Mouse (Mus musculus): Measurements from ENCODE around the gene Elmo3. TPM values are rescaled to one million over a fixed set of nuclear protein-coding genes. Genes with fewer than 3 reads are reported as not detected.

Elmo3 gene
- polyA plus RNA-seq, 1 experiment from 2014 or later, result 1.6 TPM

- Histone ChIP-seq H3K9me3 (no peaks in the 10 kb centered on the region), H3K9ac (no peak overlapping the region), H3K4me3 (no peak overlapping the region), H3K4me1 (replicated peaks) (peaks cover 17% of the 10 kb centered on the region), H3K36me3 (peaks cover 33% of the 10 kb centered on the region), H3K4me2 (no peak overlapping the region), H3K27ac (no peak overlapping the region), H3K27me3 (0 out of 2 replicates have a peak, but pooled peaks cover 3% of the 10 kb centered on the region)
- WGBS, result 62% methylated on average over 26 of the region's 26 CpGs
- ATAC-seq (ENCODE audit: low FRiP score), result no peak
These were observed 50.0 kb downstream of the Elmo3 start for GRCm38 (mm10) chr8:105355179-105356024.

- WGBS, result 88% methylated on average over 14 of the region's 14 CpGs
- no peak for ATAC-seq (ENCODE audit: low FRiP score)
- Histone ChIP-seq H3K9ac (no peak overlapping the region), H3K27ac (no peak overlapping the region), H3K36me3 (peaks cover 33% of the 10 kb centered on the region), H3K9me3 (no peaks in the 10 kb centered on the region), H3K4me2 (no peak overlapping the region), H3K4me1 (replicated peaks) (0 out of 2 replicates have a peak, but pooled peaks cover 13% of the 10 kb centered on the region), H3K27me3 (no peaks in the 10 kb centered on the region), H3K4me3 (no peak overlapping the region)
These were observed 51.3 kb downstream of the Elmo3 start for GRCm38 (mm10) chr8:105356681-105357080.

GRCm38 (mm10) chr8:105359208-105359607, 53.8 kb downstream of the Elmo3 start:
- WGBS, result 68% methylated on average over 15 of the region's 15 CpGs
- Histone ChIP-seq H3K4me3 (no peak overlapping the region), H3K4me1 (replicated peaks) (0 out of 2 replicates have a peak, but pooled peaks cover 17% of the 10 kb centered on the region), H3K27ac (no peak overlapping the region), H3K4me2 (no peak overlapping the region), H3K9me3 (no peaks in the 10 kb centered on the region), H3K9ac (no peak overlapping the region), H3K36me3 (peaks cover 42% of the 10 kb centered on the region), H3K27me3 (no peaks in the 10 kb centered on the region)
- no peak for ATAC-seq (ENCODE audit: low FRiP score)

DNA sequence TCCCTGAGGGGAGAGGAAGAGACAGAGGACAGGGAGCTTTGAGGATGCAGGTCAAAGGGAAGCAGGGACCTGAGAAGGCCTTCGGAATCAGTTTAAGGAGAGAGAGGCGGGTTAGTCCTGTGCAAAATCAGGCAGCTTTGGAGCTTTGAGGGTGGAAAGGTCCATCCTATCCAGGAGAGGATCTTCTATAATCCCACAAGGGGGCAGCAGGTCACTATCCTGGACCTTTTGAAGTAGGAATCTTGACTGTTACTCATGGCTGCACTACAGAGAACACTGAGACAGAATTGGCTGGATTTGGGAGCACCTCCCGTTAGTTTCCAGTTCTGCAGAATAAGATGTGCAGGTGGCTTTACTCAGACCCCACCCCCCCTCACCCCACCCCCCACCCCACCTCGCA, 54.2 kb downstream of the Elmo3 start:
- 47% methylated on average over 4 of the region's 4 CpGs for WGBS

More for the DNA sequence above, 54.2 kb downstream of the Elmo3 start:
- peak; percentile 31; the same call in 1 of the 2 replicates for ATAC-seq (ENCODE audit: low FRiP score)
- H3K36me3 ChIP-seq, result peaks cover 46% of the 10 kb centered on the region
- H3K9ac ChIP-seq, result no peak overlapping the region
- no peak overlapping the region for H3K27ac ChIP-seq
- no peaks in the 10 kb centered on the region for H3K27me3 ChIP-seq
- 0 out of 2 replicates have a peak, but pooled peaks cover 17% of the 10 kb centered on the region for H3K4me1 ChIP-seq (replicated peaks)
- H3K4me3 ChIP-seq, result no peak overlapping the region
- no peak overlapping the region for H3K4me2 ChIP-seq
- no peaks in the 10 kb centered on the region for H3K9me3 ChIP-seq

MicroRNA genes within 50 kb of the gene (microRNA counts, 519-probe panel; counts per million panel counts)
- microRNA mmu-miR-328, result 3,478 counts per million, percentile 44 among the panel's probes with 10 or more counts

Small RNAs within 50 kb of the gene (microRNA-seq; reads per million reads assigned to microRNA genes)
- gene Gm27320, result not detected
- gene Mir328, result 359 reads per million, percentile 64 among the genes with 10 or more reads in this experiment

Other genes starting within 250 kb of the Elmo3 start
- gene Ces3b, start 221.8 kb upstream of the Elmo3 start, polyA plus RNA-seq (2015; fragmentation: Nextera tagmentation; extraction: Ambion mirVana), result not detected in 2 replicates
- not detected in 2 replicates for gene Ces4a, start 173.8 kb upstream of the Elmo3 start, polyA plus RNA-seq (2015; fragmentation: Nextera tagmentation; extraction: Ambion mirVana)
- 33.0 and 35.6 TPM in 2 replicates for gene Cbfb, start 134.9 kb upstream of the Elmo3 start, polyA plus RNA-seq (2015; fragmentation: Nextera tagmentation; extraction: Ambion mirVana)
- 27.4 and 29.5 TPM in 2 replicates for gene D230025D16Rik, start 80.5 kb upstream of the Elmo3 start, polyA plus RNA-seq (2015; fragmentation: Nextera tagmentation; extraction: Ambion mirVana)
- 6.2 and 6.7 TPM in 2 replicates for gene B3gnt9, start 50.4 kb upstream of the Elmo3 start, polyA plus RNA-seq (2015; fragmentation: Nextera tagmentation; extraction: Ambion mirVana)
- gene Tradd, start 41.0 kb upstream of the Elmo3 start, polyA plus RNA-seq (2015; fragmentation: Nextera tagmentation; extraction: Ambion mirVana), result 19.9 and 21.1 TPM in 2 replicates
- 1.1 and 1.2 TPM in 2 replicates for gene Fbxl8, start 41.0 kb upstream of the Elmo3 start, polyA plus RNA-seq (2015; fragmentation: Nextera tagmentation; extraction: Ambion mirVana)
- 0.27 and 0.44 TPM in 2 replicates for gene Hsf4, start 35.8 kb upstream of the Elmo3 start, polyA plus RNA-seq (2015; fragmentation: Nextera tagmentation; extraction: Ambion mirVana)
- 3.9 and 4.5 TPM in 2 replicates for gene Nol3, start 29.5 kb upstream of the Elmo3 start, polyA plus RNA-seq (2015; fragmentation: Nextera tagmentation; extraction: Ambion mirVana)
- gene 4931428F04Rik, start 15.7 kb upstream of the Elmo3 start, polyA plus RNA-seq (2015; fragmentation: Nextera tagmentation; extraction: Ambion mirVana), result 114 and 119 TPM in 2 replicates
- 14.3 and 14.6 TPM in 2 replicates for gene Exoc3l, start 9.5 kb upstream of the Elmo3 start, polyA plus RNA-seq (2015; fragmentation: Nextera tagmentation; extraction: Ambion mirVana)
- gene E2f4, start 7.9 kb upstream of the Elmo3 start, polyA plus RNA-seq (2015; fragmentation: Nextera tagmentation; extraction: Ambion mirVana), result 45.6 and 47.0 TPM in 2 replicates
- 0.82 and 1.4 TPM in 2 replicates for gene Lrrc29, start 20.7 kb downstream of the Elmo3 start, polyA plus RNA-seq (2015; fragmentation: Nextera tagmentation; extraction: Ambion mirVana)
- 133 and 136 TPM in 2 replicates for gene Tmem208, start 20.8 kb downstream of the Elmo3 start, polyA plus RNA-seq (2015; fragmentation: Nextera tagmentation; extraction: Ambion mirVana)
- gene Fhod1, start 42.4 kb downstream of the Elmo3 start, polyA plus RNA-seq (2015; fragmentation: Nextera tagmentation; extraction: Ambion mirVana), result 0.74 and 0.76 TPM in 2 replicates
- 7.3 and 7.4 TPM in 2 replicates for gene Slc9a5, start 43.2 kb downstream of the Elmo3 start, polyA plus RNA-seq (2015; fragmentation: Nextera tagmentation; extraction: Ambion mirVana)
- 1.6 and 1.9 TPM in 2 replicates for gene Plekhg4, start 67.7 kb downstream of the Elmo3 start, polyA plus RNA-seq (2015; fragmentation: Nextera tagmentation; extraction: Ambion mirVana)
- not detected in 2 replicates for gene Kctd19, start 107.9 kb downstream of the Elmo3 start, polyA plus RNA-seq (2015; fragmentation: Nextera tagmentation; extraction: Ambion mirVana)
- 1.1 and 1.7 TPM in 2 replicates for gene Lrrc36, start 108.0 kb downstream of the Elmo3 start, polyA plus RNA-seq (2015; fragmentation: Nextera tagmentation; extraction: Ambion mirVana)
- gene Tppp3, start 165.9 kb downstream of the Elmo3 start, polyA plus RNA-seq (2015; fragmentation: Nextera tagmentation; extraction: Ambion mirVana), result 170 and 181 TPM in 2 replicates
- gene Zdhhc1, start 191.3 kb downstream of the Elmo3 start, polyA plus RNA-seq (2015; fragmentation: Nextera tagmentation; extraction: Ambion mirVana), result 30.9 and 34.3 TPM in 2 replicates
- gene Hsd11b2, start 213.2 kb downstream of the Elmo3 start, polyA plus RNA-seq (2015; fragmentation: Nextera tagmentation; extraction: Ambion mirVana), result 7.8 and 11.0 TPM in 2 replicates

Data from hindbrain, embryonic 13.5 days (tissue).